Mouse (Mus musculus): ENCODE measurements around the gene Actl7a.

- TF ChIP-seq CTCF (IDR thresholded peaks at IDR 0.05; ENCODE audit: low read depth) (no peak), EP300 (IDR thresholded peaks at IDR 0.05; ENCODE audit: low read depth) (no peak)
Observed at GRCm38 (mm10) chr4:56698671-56699070, 44.5 kb upstream of the Actl7a start.

All from liver, postnatal 0 days (tissue).